Comparison of ENCODE assay signal across 9 mouse cellular contexts in genomic region chr6:51059923-51060847, GRCm38 (mm10).
DNase-seq lines count a peak whose midpoint lies in the region; ATAC-seq lines count a peak whose summit lies in the region.
"Had no signal": no experiment of that assay in that cellular context is flagged by ENCODE, and none has a peak within 500 bp of the region (broad histone marks: within the 10 kb centered on the region; RNA-seq: fewer than 3 reads in every experiment).

No protein-coding gene starts in this region.

- H3K36me3 ChIP-seq in kidney, embryonic 16.5 days (ENCODE audit: insufficient read depth, low read length) = no peaks in the 10 kb centered on the region
- H3K36me3 ChIP-seq in forebrain, embryonic 16.5 days (ENCODE audit: control insufficient read depth, insufficient read depth) = no peaks in the 10 kb centered on the region

- H3K9ac ChIP-seq in kidney, embryonic 16.5 days (replicated peaks; ENCODE audit: low read length) = peak overlapping the region; percentile 39; the same call in 1 of the 2 replicates
- H3K9ac ChIP-seq in forebrain, embryonic 16.5 days (replicated peaks; ENCODE audit: low read depth, low read length) = no peak overlapping the region

- 0 out of 2 replicates have a peak, but pooled peaks have one; percentile 19 for ATAC-seq in kidney, embryonic 16.5 days (ENCODE audit: low FRiP score, low TSS enrichment)
- no peak for ATAC-seq in forebrain, embryonic 16.5 days

- no peak overlapping the region for H3K4me3 ChIP-seq in kidney, embryonic 16.5 days (ENCODE audit: low read length)
- H3K4me3 ChIP-seq in forebrain, embryonic 16.5 days (replicated peaks; ENCODE audit: low read length) = no peak overlapping the region

- H3K27ac ChIP-seq in kidney, embryonic 16.5 days (ENCODE audit: low read length) = peak overlapping the region; percentile 43; the same call in 1 of the 2 replicates
- H3K27ac ChIP-seq in forebrain, embryonic 16.5 days (ENCODE audit: low read length) = peak overlapping the region; percentile 48

- DNase-seq in kidney, adult 11 months = no peak
- DNase-seq in R1 (ENCODE audit: low read depth, low spot score) = peak; percentile 28
- peak; percentile 37 for DNase-seq in naive thymus-derived CD4-positive, alpha-beta T cell, adult 2 months (ENCODE audit: low read depth)
- DNase-seq in layer of hippocampus, adult 11-12 months (ENCODE audit: low spot score) = no peak
- DNase-seq in lung, postnatal 10 days = no peak
- no peak for DNase-seq in heart, adult 8-10 months (ENCODE audit: low spot score)
- DNase-seq: heart, postnatal 36 days had no signal

- H3K27me3 ChIP-seq in kidney, embryonic 16.5 days (ENCODE audit: insufficient read depth, low read length) = no peaks in the 10 kb centered on the region
- no peaks in the 10 kb centered on the region for H3K27me3 ChIP-seq in forebrain, embryonic 16.5 days (replicated peaks; ENCODE audit: control insufficient read depth, insufficient read depth, low read length)

- no peaks in the 10 kb centered on the region for H3K9me3 ChIP-seq in kidney, embryonic 16.5 days (ENCODE audit: low read length)
- H3K9me3 ChIP-seq in forebrain, embryonic 16.5 days (ENCODE audit: control insufficient read depth, low read length) = no peaks in the 10 kb centered on the region

- peaks cover 12% of the 10 kb centered on the region for H3K4me1 ChIP-seq in kidney, embryonic 16.5 days (ENCODE audit: insufficient read depth, low read length)
- peaks cover 31% of the 10 kb centered on the region for H3K4me1 ChIP-seq in forebrain, embryonic 16.5 days (replicated peaks; ENCODE audit: control insufficient read depth, insufficient read depth, low read length)

- WGBS in kidney, embryonic 16.5 days = 60% methylated on average over 7 of the region's 7 CpGs
- WGBS in forebrain, embryonic 16.5 days = 58% methylated on average over 7 of the region's 7 CpGs

- no peak overlapping the region; the same call in 1 of the 2 replicates for H3K4me2 ChIP-seq in kidney, embryonic 16.5 days (replicated peaks; ENCODE audit: low read depth, low read length)
- no peak overlapping the region for H3K4me2 ChIP-seq in forebrain, embryonic 16.5 days (ENCODE audit: low read length)

Comparison
In these comparisons a context has a peak if more than half of its experiments do, and no peak if none do; other contexts are left out.
1. DNase-seq: peak in R1 (single experiment) and naive thymus-derived CD4-positive, alpha-beta T cell, adult 2 months (single experiment); none in kidney, adult 11 months (single experiment), layer of hippocampus, adult 11-12 months (single experiment), lung, postnatal 10 days (single experiment) and heart, adult 8-10 months (single experiment).